Mouse (Mus musculus) stomach, embryonic 16.5 days (tissue): ENCODE results near the gene Ube4b. TPM values are rescaled to one million over a fixed set of nuclear protein-coding genes. Genes with fewer than 3 reads are reported as not detected.

ENCODE experiments used
- ATAC-seq: fragments of 200-750 bp; cut with Nextera tagmentation; 2 replicates; pipeline ENCODE4 v1.8.0; 2017; ENCODE audit warnings: moderate number of reproducible peaks, moderate TSS enrichment; ENCODE audit not compliant: insufficient read depth, low FRiP score
- H3K27ac ChIP-seq: fragments of 300-500 bp; sonication (generic); 2 replicates; pipeline ENCODE4 v1.5.1; 2014; ENCODE audit warnings: low read length
- H3K27me3 ChIP-seq: fragments of 300-500 bp; sonication (generic); 2 replicates; pipeline ENCODE4 v1.6.1; 2014; ENCODE audit warnings: low read length, control low read depth, mixed read lengths; ENCODE audit not compliant: control insufficient read depth, insufficient read depth
- H3K36me3 ChIP-seq: fragments of 300-500 bp; sonication (generic); 2 replicates; pipeline ENCODE4 v1.6.1; 2014; ENCODE audit warnings: low read length; ENCODE audit not compliant: control insufficient read depth, insufficient read depth
- H3K4me1 ChIP-seq: fragments of 300-500 bp; sonication (generic); 2 replicates; pipeline ENCODE4 v1.6.1; 2014; ENCODE audit warnings: low read length, control low read depth, mixed read lengths; ENCODE audit not compliant: control insufficient read depth, insufficient read depth
- H3K4me2 ChIP-seq: fragments of 300-500 bp; sonication (generic); 2 replicates; pipeline ENCODE4 v1.6.1; 2014; ENCODE audit warnings: low read depth, low read length, mixed read lengths
- H3K4me3 ChIP-seq: fragments of 300-500 bp; sonication (generic); replicated peaks from 2 replicates; pipeline ENCODE4 v1.5.1; 2014; ENCODE audit warnings: mild to moderate bottlenecking, low read length
- H3K9ac ChIP-seq: fragments of 300-500 bp; sonication (generic); 2 replicates; pipeline ENCODE4 v1.6.1; 2014; ENCODE audit warnings: low read length
- H3K9me3 ChIP-seq: fragments of 300-500 bp; sonication (generic); replicated peaks from 2 replicates; pipeline ENCODE4 v1.6.1; 2016; ENCODE audit warnings: low read length, control low read depth; ENCODE audit not compliant: control insufficient read depth
- WGBS: fragments of 180-500 bp; shearing (Covaris S2); extraction: QIAGEN DNeasy Blood & Tissue Kit; methylation state at CpG from one replicate; pipeline ENCODE4 v1.1.7; 2014; 5-methylcytosine and 5-hydroxymethylcytosine counted together
- polyA plus RNA-seq: library from polyadenylated mRNA; unstranded; fragments of >200 nt; fragmentation: Nextera tagmentation; extraction: Ambion mirVana; gene quantifications from 2 replicates; pipeline ENCODE4 v1.2.1, GENCODE M21; 2015

Gene Ube4b
- polyA plus RNA-seq, 1 experiment from 2014 or later: 33.5 TPM

DNA sequence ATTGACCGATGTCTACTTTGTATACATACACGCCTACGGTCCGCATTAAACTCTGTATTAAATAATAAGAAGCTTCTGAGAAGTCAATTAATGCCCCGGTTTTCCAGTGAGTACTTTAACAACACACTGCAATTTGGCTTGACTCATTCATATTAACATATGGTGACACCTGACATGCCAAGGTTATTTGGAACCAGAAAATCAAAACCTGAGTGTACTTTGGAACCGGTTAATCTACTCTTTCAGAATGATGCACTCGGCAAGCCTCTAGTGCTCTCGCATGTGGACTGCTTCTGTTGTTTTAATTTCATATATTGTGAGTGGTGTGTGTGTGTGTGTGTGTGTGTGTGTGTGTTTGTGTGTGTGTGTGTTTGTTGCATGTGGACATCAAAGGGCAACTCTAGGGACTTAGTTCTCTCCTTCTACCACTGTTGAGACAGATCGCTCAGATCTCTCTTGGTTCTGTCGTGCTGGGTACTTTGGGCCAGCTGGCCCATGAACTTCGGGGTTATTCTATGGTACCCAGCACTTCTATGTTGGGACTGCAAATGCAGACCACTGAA is 112.2 kb downstream of the Ube4b start:
- Histone ChIP-seq H3K9me3 (no peaks in the 10 kb centered on the region), H3K27me3 (no peaks in the 10 kb centered on the region), H3K27ac (peak overlapping the region; percentile 64), H3K4me1 (no peaks in the 10 kb centered on the region), H3K9ac (no peak overlapping the region), H3K4me3 (no peak overlapping the region), H3K4me2 (no peak overlapping the region), H3K36me3 (no peaks in the 10 kb centered on the region)
- peak; percentile 71 for ATAC-seq
- 66% methylated on average over 11 of the region's 11 CpGs for WGBS

DNA sequence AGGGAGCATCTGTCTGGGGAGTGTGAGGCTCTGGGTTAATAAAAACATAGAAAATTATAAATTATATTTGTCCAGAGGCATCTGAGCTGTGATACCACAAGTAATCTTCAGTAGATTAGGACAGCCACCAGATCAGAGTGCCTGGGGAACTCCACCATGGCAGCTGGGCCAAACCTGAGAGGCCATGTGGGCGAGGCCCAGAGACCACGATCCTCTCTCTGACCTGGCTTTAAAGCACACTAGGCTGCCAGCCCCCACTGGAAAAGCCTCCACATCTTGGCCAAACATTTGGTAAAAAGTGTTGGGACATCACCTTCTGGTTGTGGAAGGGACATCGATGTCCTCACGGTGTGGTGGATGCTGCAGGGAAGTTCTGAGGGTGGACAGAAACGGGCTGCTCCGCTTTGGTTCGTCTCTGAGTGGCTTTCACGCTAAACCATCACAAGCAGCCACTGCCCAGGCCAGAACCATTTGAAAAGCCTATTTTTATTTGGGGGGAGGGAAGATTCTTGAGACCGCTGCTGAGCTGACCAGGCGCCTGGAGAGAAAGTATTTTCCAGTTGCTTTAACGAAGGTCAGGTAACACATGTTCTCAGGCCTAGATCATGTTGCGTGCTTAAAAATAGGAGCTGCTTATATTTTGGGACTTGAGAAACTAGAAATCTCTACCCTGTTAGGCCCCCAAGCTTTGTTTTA is 112.8 kb downstream of the Ube4b start:
- Histone ChIP-seq H3K4me1 (no peaks in the 10 kb centered on the region), H3K27ac (peak overlapping the region; percentile 64), H3K4me2 (no peak overlapping the region), H3K4me3 (no peak overlapping the region), H3K9ac (no peak overlapping the region), H3K9me3 (no peaks in the 10 kb centered on the region), H3K36me3 (no peaks in the 10 kb centered on the region), H3K27me3 (no peaks in the 10 kb centered on the region)
- WGBS: 76% methylated on average over 12 of the region's 12 CpGs
- no peak for ATAC-seq

DNA sequence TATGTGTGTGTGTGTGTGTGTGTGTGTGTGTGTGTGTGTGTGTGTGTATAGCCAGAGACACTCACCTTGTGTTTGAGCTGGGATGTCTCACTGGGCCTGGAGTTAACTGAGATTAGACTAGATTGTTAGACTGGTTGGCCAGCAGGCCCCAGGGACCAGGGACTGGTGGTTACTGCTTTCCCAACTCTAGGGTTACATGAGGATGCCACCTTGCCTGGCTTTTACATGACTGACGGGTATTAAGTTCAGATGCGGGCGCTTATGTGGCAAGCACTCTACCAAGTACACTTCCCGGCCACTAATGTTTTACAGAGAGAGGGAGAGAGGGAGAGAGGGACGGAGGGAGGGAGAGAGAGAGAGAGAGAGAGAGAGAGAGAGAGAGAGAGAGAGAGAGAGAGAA is 114.6 kb downstream of the Ube4b start:
- Histone ChIP-seq H3K4me1 (0 out of 2 replicates have a peak, but pooled peaks cover 5% of the 10 kb centered on the region), H3K27me3 (no peaks in the 10 kb centered on the region), H3K4me3 (no peak overlapping the region)

DNA sequence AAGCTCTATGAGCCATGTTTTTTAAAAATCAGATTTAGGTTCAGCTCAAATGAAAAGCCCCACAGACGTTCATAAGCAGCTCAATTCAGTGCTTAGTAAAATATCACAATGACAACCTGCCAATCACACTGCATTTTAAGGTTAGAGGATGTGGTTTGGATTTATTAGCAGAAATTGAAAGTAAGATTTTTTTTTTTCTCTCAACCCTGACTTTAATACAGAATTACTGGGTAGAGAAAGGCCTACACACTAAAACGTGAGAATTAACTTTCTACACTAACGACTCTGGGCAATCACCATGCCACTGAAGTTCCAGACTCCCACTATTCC is 118.1 kb downstream of the Ube4b start:
- 65% methylated on average over 3 of the region's 3 CpGs for WGBS
- H3K4me1 ChIP-seq: peaks cover 17% of the 10 kb centered on the region
- peak overlapping the region; percentile 73 for H3K9ac ChIP-seq
- ATAC-seq: no peak
- peak overlapping the region; percentile 91 for H3K4me3 ChIP-seq
- H3K4me2 ChIP-seq: peak overlapping the region; percentile 66
- H3K27ac ChIP-seq: peak overlapping the region; percentile 77
- H3K27me3 ChIP-seq: no peaks in the 10 kb centered on the region
- no peaks in the 10 kb centered on the region for H3K9me3 ChIP-seq
- H3K36me3 ChIP-seq: no peaks in the 10 kb centered on the region

More for the DNA sequence above, 114.6 kb downstream of the Ube4b start:
- H3K9me3 ChIP-seq: no peaks in the 10 kb centered on the region
- no peak overlapping the region for H3K9ac ChIP-seq
- WGBS: 80% methylated on average over 5 of the region's 5 CpGs
- H3K4me2 ChIP-seq: no peak overlapping the region
- no peaks in the 10 kb centered on the region for H3K36me3 ChIP-seq
- no peak overlapping the region for H3K27ac ChIP-seq
- no peak for ATAC-seq

DNA sequence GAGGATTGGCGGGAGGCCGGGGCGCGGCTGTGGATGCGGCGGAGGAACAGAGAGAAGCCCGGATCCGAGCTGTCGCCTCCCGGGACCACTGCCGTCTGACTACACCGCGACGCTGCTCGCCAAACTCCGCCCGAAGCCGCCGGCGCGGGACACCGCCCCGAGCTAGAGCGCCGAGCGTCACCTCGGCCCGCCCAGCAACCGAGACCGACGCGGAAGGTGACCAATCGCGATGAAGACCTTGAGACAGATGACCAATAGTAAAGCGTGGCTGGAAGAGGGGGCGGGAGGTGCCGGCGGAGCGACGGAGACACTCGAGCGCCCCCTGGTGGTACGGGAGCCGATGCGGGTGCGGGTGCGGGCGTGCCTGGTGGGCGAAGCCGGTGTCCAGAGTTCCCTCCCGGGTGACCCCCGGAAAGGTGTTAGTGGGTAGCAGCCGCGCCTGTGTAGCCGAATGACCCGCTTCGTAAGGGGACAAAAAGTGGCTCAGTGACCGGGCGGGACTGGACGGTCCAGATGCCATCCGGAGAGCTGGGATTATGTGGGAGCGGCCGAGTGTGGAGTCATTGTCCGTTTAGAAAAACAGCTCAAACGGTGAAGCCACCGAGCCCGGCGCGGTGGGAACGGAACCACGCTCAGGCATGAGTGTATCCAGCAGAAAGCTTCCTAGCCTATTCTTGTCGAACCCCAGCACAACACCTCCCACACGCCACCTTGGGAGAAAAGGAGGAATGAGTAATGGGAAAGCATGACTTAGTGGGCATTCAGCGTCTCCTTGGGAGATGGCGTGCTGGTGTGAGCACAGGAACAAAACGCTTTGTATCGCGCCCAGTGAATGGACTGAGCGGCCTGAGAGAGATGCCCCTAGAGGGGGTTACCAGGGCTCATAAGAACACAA is 118.7 kb downstream of the Ube4b start, which contains the start of gene Kif1b:
Gene Kif1b (minus strand): TSS at position 98 of the 895 bp plus-strand sequence.
- H3K4me3 ChIP-seq: peak within 1 kb of the TSS; percentile 91
- peak within 1 kb of the TSS; percentile 92 for H3K9ac ChIP-seq
- H3K4me1 ChIP-seq: peaks cover 23% of the 10 kb centered on the region
- peak within 1 kb of the TSS; percentile 76 for H3K4me2 ChIP-seq
- H3K27ac ChIP-seq: peak within 1 kb of the TSS; percentile 88
- H3K27me3 ChIP-seq: no peaks in the 10 kb centered on the region
- peak; percentile 99 for ATAC-seq
- no peaks in the 10 kb centered on the region for H3K9me3 ChIP-seq
- no peaks in the 10 kb centered on the region for H3K36me3 ChIP-seq
- WGBS: under 1% methylated on average over 79 of the region's 79 CpGs

DNA sequence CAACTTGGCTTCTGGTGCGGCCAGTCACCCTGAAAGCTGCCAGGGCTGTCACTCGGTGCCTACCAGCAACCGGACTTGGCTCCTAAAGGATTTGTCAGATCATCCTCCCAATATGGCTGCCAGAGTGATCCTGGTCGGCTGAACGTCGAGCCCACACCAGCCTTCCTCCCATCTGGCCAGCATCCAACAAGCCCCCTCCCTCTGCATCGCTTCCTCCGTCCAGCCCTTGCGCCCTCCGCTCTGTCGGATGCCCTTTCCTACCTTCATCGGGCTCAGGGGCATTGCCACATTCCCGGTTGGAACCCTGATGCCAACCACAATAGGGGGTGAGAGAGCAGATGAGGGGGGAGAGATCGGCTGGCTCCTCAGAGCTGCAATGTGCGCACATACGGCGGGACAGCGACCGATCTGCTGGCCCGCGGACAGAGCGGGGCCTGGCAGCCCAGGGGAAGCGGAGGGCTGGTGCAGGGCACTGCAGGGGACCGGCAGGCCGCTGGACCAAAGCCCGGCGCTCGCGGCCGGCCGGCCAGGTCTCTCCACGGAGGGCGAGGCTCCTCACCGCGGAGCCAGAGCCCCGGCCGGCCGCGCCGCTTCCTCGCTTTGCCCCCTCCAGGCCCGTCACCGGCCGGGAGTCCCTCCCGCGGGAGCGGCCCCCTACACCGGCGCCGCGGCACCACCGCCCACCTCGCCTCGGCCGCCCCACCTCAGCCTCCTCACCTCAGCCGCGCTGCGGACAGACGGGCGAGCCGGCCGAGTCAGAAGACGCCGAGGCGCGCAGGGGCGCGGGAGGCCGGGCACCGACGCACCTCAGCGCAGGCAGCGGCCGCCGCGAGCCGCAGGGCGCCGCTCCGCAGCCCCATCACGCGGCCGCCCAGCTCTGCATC is 119.6 kb downstream of the Ube4b start:
- under 1% methylated on average over 75 of the region's 83 CpGs for WGBS
- no peaks in the 10 kb centered on the region for H3K27me3 ChIP-seq
- H3K4me3 ChIP-seq: peak overlapping the region; percentile 91
- peak; percentile 6 for ATAC-seq
- peak overlapping the region; percentile 92 for H3K9ac ChIP-seq
- H3K27ac ChIP-seq: peak overlapping the region; percentile 88
- H3K36me3 ChIP-seq: no peaks in the 10 kb centered on the region
- H3K4me1 ChIP-seq: peaks cover 28% of the 10 kb centered on the region
- peak overlapping the region; percentile 76 for H3K4me2 ChIP-seq
- H3K9me3 ChIP-seq: no peaks in the 10 kb centered on the region

DNA sequence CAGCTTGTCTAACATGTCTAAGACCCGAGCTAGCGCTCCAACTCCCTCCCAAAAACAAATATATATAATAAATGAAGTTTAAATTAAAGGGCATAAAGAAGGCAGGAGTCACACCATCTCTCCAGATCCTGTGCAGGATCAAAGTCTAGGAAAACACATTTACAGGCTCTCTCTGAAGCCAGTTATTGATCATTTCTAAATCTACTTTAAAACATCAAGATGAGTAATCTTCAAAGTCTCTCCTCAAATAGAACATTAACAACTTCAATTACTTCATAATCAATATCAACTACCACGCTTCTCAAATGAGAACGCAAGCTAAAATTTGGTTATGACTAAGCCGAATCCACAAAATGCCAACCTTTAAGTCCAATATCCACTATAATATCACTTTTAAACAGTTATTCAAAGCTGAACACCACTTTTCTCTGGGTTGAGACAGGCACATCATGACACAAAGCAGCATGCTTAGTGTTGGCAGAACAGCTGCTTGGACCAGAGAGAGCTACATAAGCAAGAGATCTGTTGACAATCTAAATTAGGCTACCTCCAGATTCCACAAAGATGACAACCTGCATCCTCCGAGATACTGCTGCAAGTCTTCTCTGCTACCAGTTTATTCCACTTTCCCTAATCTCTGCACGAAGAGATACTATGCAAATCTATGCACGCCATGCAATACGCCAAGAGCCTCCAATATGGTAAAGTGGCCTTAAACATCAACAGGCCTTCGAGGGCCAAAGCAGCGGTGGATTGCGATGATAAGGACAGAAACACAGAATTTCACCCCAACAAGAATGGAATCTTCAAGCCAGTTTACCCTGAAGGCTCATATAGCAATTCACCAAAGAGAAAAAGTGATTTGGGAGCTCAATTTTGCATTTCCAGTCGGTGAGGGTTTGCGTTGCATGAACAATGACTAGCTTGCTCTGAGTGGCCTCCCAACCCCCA is 120.5 kb downstream of the Ube4b start:
- no peaks in the 10 kb centered on the region for H3K27me3 ChIP-seq
- peaks cover 31% of the 10 kb centered on the region for H3K4me1 ChIP-seq
- peak overlapping the region; percentile 92 for H3K9ac ChIP-seq
- H3K4me3 ChIP-seq: peak overlapping the region; percentile 91
- 38% methylated on average over 14 of the region's 14 CpGs for WGBS
- no peak for ATAC-seq
- H3K4me2 ChIP-seq: peak overlapping the region; percentile 76
- H3K9me3 ChIP-seq: no peaks in the 10 kb centered on the region
- H3K36me3 ChIP-seq: no peaks in the 10 kb centered on the region
- peak overlapping the region; percentile 88 for H3K27ac ChIP-seq

DNA sequence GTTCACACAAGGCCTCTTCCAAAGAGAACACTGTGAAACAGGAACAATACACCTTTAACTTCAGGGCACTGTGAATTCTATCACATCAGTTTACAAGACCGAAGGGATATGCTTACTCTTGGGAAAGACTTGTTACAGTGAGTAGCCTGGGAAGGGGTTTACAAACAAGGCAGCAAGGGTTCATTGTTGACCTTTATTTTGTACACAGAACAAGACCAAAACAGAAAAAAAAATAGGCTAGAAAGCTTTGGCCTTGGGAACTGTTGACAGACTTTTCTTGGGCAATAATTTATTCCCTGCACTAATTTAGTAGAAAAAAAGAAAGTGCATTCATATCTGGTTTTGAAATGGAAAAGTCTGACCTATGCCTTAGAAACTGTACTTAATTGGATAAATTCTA is 122.1 kb downstream of the Ube4b start:
- Histone ChIP-seq H3K4me2 (no peak overlapping the region), H3K9me3 (no peaks in the 10 kb centered on the region), H3K9ac (no peak overlapping the region), H3K4me1 (peaks cover 31% of the 10 kb centered on the region), H3K27me3 (no peaks in the 10 kb centered on the region), H3K27ac (no peak overlapping the region), H3K36me3 (no peaks in the 10 kb centered on the region), H3K4me3 (no peak overlapping the region)
- WGBS: 61% methylated on average over 1 of the region's 1 CpGs
- no peak for ATAC-seq
